Mouse (Mus musculus) limb, embryonic 11.5 days (tissue): Measurements from ENCODE around the gene Tm4sf4. TPM values are rescaled to one million over a fixed set of nuclear protein-coding genes. Genes with fewer than 3 reads are reported as not detected.

Experiments used
- ATAC-seq: fragments of 200-750 bp; cut with Nextera tagmentation; 2 replicates; pipeline ENCODE4 v1.8.0; 2017; ENCODE audit warnings: low read depth; ENCODE audit not compliant: insufficient number of reproducible peaks, low FRiP score, low TSS enrichment
- DNase-seq: peaks from one replicate; pipeline ENCODE4 v3.0.0-alpha.2; 2015; ENCODE audit warnings: low spot score
- H3K27ac ChIP-seq: fragments of 300-500 bp; sonication (generic); replicated peaks from 2 replicates; pipeline ENCODE4 v1.5.1; 2014; ENCODE audit warnings: low read depth, mild to moderate bottlenecking, low read length
- H3K27me3 ChIP-seq: fragments of 300-500 bp; sonication (generic); 2 replicates; pipeline ENCODE4 v1.6.1; 2014; ENCODE audit warnings: mild to moderate bottlenecking, low read length, mixed read lengths; ENCODE audit not compliant: control insufficient read depth, insufficient read depth
- H3K36me3 ChIP-seq: fragments of 300-500 bp; sonication (generic); 2 replicates; pipeline ENCODE4 v1.6.1; 2014; ENCODE audit warnings: mild to moderate bottlenecking, low read length, moderate library complexity, mixed read lengths; ENCODE audit not compliant: control insufficient read depth, insufficient read depth
- H3K4me1 ChIP-seq: fragments of 300-500 bp; sonication (generic); 2 replicates; pipeline ENCODE4 v1.6.1; 2014; ENCODE audit warnings: low read length, mixed read lengths; ENCODE audit not compliant: control insufficient read depth, insufficient read depth
- H3K4me2 ChIP-seq: fragments of 300-500 bp; sonication (generic); 2 replicates; pipeline ENCODE4 v1.6.1; 2014; ENCODE audit warnings: low read depth, mild to moderate bottlenecking, moderate library complexity; ENCODE audit not compliant: severe bottlenecking
- H3K4me3 ChIP-seq: fragments of 300-500 bp; sonication (generic); 2 replicates; pipeline ENCODE4 v1.5.1; 2014; ENCODE audit warnings: low read depth, low read length
- H3K9ac ChIP-seq: fragments of 300-500 bp; sonication (generic); 2 replicates; pipeline ENCODE4 v1.6.1; 2014; ENCODE audit warnings: mild to moderate bottlenecking, low read length
- H3K9me3 ChIP-seq: fragments of 300-500 bp; sonication (generic); 2 replicates; pipeline ENCODE4 v1.6.1; 2016; ENCODE audit warnings: low read length; ENCODE audit not compliant: control insufficient read depth
- WGBS: fragments of 180-500 bp; shearing (Covaris S2); extraction: QIAGEN DNeasy Blood & Tissue Kit; methylation state at CpG from one replicate; pipeline ENCODE4 v1.1.7; 2014; 5-methylcytosine and 5-hydroxymethylcytosine counted together
- polyA plus RNA-seq: library from polyadenylated mRNA; unstranded; fragments of >200 nt; fragmentation: Nextera tagmentation; extraction: Ambion mirVana; gene quantifications from 2 replicates; pipeline ENCODE4 v1.2.1, GENCODE M21; 2014

Tm4sf4 gene
- polyA plus RNA-seq, 1 experiment from 2014 or later, result not detected

GRCm38 (mm10) chr3:57463302-57463701 lies 38.2 kb downstream of the Tm4sf4 start:
- H3K27ac ChIP-seq, result no peak overlapping the region
- ATAC-seq, result no peak
- H3K4me1 ChIP-seq, result no peaks in the 10 kb centered on the region
- no peak for DNase-seq
- H3K9ac ChIP-seq, result no peak overlapping the region
- WGBS, result 92% methylated on average over 4 of the region's 4 CpGs
- H3K36me3 ChIP-seq, result no peaks in the 10 kb centered on the region
- no peaks in the 10 kb centered on the region for H3K27me3 ChIP-seq
- no peak overlapping the region for H3K4me2 ChIP-seq
- H3K9me3 ChIP-seq, result no peaks in the 10 kb centered on the region
- no peak overlapping the region for H3K4me3 ChIP-seq

- Histone ChIP-seq H3K9me3 (no peaks in the 10 kb centered on the region), H3K4me1 (peaks cover 9% of the 10 kb centered on the region; the same call in 1 of the 2 replicates), H3K9ac (no peak overlapping the region), H3K4me2 (no peak overlapping the region), H3K4me3 (no peak overlapping the region), H3K27me3 (no peaks in the 10 kb centered on the region), H3K36me3 (no peaks in the 10 kb centered on the region), H3K27ac (no peak overlapping the region)
- no peak for DNase-seq
- 65% methylated on average over 3 of the region's 3 CpGs for WGBS
- ATAC-seq, result no peak
These were observed 41.2 kb downstream of the Tm4sf4 start for GRCm38 (mm10) chr3:57466289-57466688.

- Histone ChIP-seq H3K9me3 (no peaks in the 10 kb centered on the region), H3K27me3 (no peaks in the 10 kb centered on the region), H3K27ac (no peak overlapping the region), H3K4me2 (no peak overlapping the region), H3K4me1 (peaks cover 20% of the 10 kb centered on the region), H3K4me3 (no peak overlapping the region), H3K9ac (no peak overlapping the region), H3K36me3 (no peaks in the 10 kb centered on the region)
- ATAC-seq, result no peak
- no peak for DNase-seq
- 100% methylated on average over 3 of the region's 3 CpGs for WGBS
These were observed 44.2 kb downstream of the Tm4sf4 start for GRCm38 (mm10) chr3:57469325-57469724.

- H3K9ac ChIP-seq, result no peak overlapping the region
- ATAC-seq, result no peak
These were observed 45.2 kb downstream of the Tm4sf4 start for GRCm38 (mm10) chr3:57470326-57470725.

GRCm38 (mm10) chr3:57470981-57471601 lies 46.0 kb downstream of the Tm4sf4 start:
- WGBS, result 3% methylated on average over 15 of the region's 15 CpGs
- Histone ChIP-seq H3K4me3 (no peak overlapping the region), H3K4me2 (peak overlapping the region; percentile 24; the same call in 1 of the 2 replicates), H3K4me1 (peaks cover 20% of the 10 kb centered on the region), H3K27me3 (no peaks in the 10 kb centered on the region), H3K9ac (peak overlapping the region; percentile 22; the same call in 1 of the 2 replicates), H3K9me3 (no peaks in the 10 kb centered on the region), H3K27ac (peak overlapping the region; percentile 59; the same call in 1 of the 2 replicates), H3K36me3 (no peaks in the 10 kb centered on the region)
- ATAC-seq, result no peak
- DNase-seq, result peak; percentile 50

More at GRCm38 (mm10) chr3:57470326-57470725, 45.2 kb downstream of the Tm4sf4 start:
- H3K4me2 ChIP-seq, result no peak overlapping the region
- H3K36me3 ChIP-seq, result no peaks in the 10 kb centered on the region
- peak; percentile 66 for DNase-seq
- WGBS, result 10% methylated on average over 5 of the region's 5 CpGs
- H3K4me3 ChIP-seq, result no peak overlapping the region
- peaks cover 20% of the 10 kb centered on the region for H3K4me1 ChIP-seq
- no peaks in the 10 kb centered on the region for H3K27me3 ChIP-seq
- H3K27ac ChIP-seq, result peak overlapping the region; percentile 59; the same call in 1 of the 2 replicates
- no peaks in the 10 kb centered on the region for H3K9me3 ChIP-seq

GRCm38 (mm10) chr3:57472407-57472806 lies 47.3 kb downstream of the Tm4sf4 start:
- ATAC-seq (peak; percentile 54; the same call in 1 of the 2 replicates), DNase-seq (peak; percentile 68)
- H3K36me3 ChIP-seq, result no peaks in the 10 kb centered on the region
- no peak overlapping the region for H3K4me2 ChIP-seq
- H3K4me1 ChIP-seq, result peaks cover 20% of the 10 kb centered on the region
- WGBS, result 42% methylated on average over 4 of the region's 4 CpGs
- no peak overlapping the region for H3K27ac ChIP-seq
- no peaks in the 10 kb centered on the region for H3K27me3 ChIP-seq
- H3K4me3 ChIP-seq, result no peak overlapping the region
- no peak overlapping the region for H3K9ac ChIP-seq
- no peaks in the 10 kb centered on the region for H3K9me3 ChIP-seq

- no peaks in the 10 kb centered on the region for H3K36me3 ChIP-seq
- no peak for DNase-seq
- no peak overlapping the region for H3K4me2 ChIP-seq
- no peak for ATAC-seq
- no peak overlapping the region for H3K9ac ChIP-seq
- no peaks in the 10 kb centered on the region for H3K27me3 ChIP-seq
- H3K4me3 ChIP-seq, result no peak overlapping the region
- H3K4me1 ChIP-seq, result peaks cover 20% of the 10 kb centered on the region
- no peak overlapping the region for H3K27ac ChIP-seq
- 91% methylated on average over 8 of the region's 8 CpGs for WGBS
- no peaks in the 10 kb centered on the region for H3K9me3 ChIP-seq
These were observed 49.3 kb downstream of the Tm4sf4 start for GRCm38 (mm10) chr3:57474421-57474820.

- H3K4me2 ChIP-seq, result no peak overlapping the region
- H3K27me3 ChIP-seq, result no peaks in the 10 kb centered on the region
- DNase-seq, result no peak
- H3K4me1 ChIP-seq, result no peaks in the 10 kb centered on the region
- no peaks in the 10 kb centered on the region for H3K36me3 ChIP-seq
- no peaks in the 10 kb centered on the region for H3K9me3 ChIP-seq
- WGBS, result 73% methylated on average over 4 of the region's 4 CpGs
- no peak overlapping the region for H3K9ac ChIP-seq
- H3K4me3 ChIP-seq, result no peak overlapping the region
- no peak for ATAC-seq
- no peak overlapping the region for H3K27ac ChIP-seq
These were observed 55.5 kb downstream of the Tm4sf4 start for GRCm38 (mm10) chr3:57480640-57481039.

GRCm38 (mm10) chr3:57481981-57482380 lies 56.9 kb downstream of the Tm4sf4 start:
- ATAC-seq, result no peak
- WGBS, result 91% methylated on average over 5 of the region's 5 CpGs
- no peak for DNase-seq

More at GRCm38 (mm10) chr3:57481981-57482380, 56.9 kb downstream of the Tm4sf4 start:
- Histone ChIP-seq H3K9me3 (no peaks in the 10 kb centered on the region), H3K4me3 (no peak overlapping the region), H3K27ac (no peak overlapping the region), H3K9ac (no peak overlapping the region), H3K4me1 (peaks cover 8% of the 10 kb centered on the region), H3K4me2 (no peak overlapping the region), H3K36me3 (no peaks in the 10 kb centered on the region), H3K27me3 (no peaks in the 10 kb centered on the region)
